Mouse (Mus musculus): ENCODE results near the gene Bsn.
A peak's percentile ranks its signal among the peaks of the same experiment; 100 is the strongest.
"Not testable (repeated sequence)": the region's sequence is repeated elsewhere in the genome, so short reads cannot be mapped to it uniquely, and the experiment has no call there.

The Bsn gene

GRCm38 (mm10) chr9:108149817-108150216 lies 40.4 kb downstream of the Bsn start:
- no peak for DNase-seq (ENCODE audit: low spot score in 2 of 2)

GRCm38 (mm10) chr9:108147606-108148005 lies 42.6 kb downstream of the Bsn start:
- no peak for DNase-seq (ENCODE audit: low spot score in 2 of 2)

GRCm38 (mm10) chr9:108146451-108146850 lies 43.7 kb downstream of the Bsn start:
- DNase-seq (ENCODE audit: low spot score in 2 of 2): peak in 1 of 2 experiments; percentile 40

DNA sequence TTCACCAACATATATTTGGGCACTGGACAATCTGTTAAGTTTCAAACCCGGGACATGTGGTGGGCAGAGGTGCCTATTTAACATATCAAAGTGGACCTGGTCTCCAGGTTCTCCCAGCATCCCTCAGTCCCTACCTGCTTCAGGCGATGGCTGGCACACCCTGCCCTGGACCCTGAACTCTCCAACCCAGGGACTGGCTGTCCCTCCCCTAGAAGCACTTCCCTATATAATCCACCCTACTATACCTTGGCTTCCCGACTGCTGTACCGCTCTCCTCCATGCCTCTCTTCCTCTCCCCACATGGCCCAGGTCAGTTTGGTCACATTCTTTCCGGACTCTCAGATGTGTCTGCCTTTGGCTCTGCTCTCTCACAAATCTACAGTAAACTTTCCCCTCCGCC lies 44.4 kb downstream of the Bsn start:
- no peak for DNase-seq (ENCODE audit: low spot score in 2 of 2)

GRCm38 (mm10) chr9:108144371-108145270 lies 45.6 kb downstream of the Bsn start:
- peak in 1 of 2 experiments; percentile 39 for DNase-seq (ENCODE audit: low spot score in 2 of 2)

DNA sequence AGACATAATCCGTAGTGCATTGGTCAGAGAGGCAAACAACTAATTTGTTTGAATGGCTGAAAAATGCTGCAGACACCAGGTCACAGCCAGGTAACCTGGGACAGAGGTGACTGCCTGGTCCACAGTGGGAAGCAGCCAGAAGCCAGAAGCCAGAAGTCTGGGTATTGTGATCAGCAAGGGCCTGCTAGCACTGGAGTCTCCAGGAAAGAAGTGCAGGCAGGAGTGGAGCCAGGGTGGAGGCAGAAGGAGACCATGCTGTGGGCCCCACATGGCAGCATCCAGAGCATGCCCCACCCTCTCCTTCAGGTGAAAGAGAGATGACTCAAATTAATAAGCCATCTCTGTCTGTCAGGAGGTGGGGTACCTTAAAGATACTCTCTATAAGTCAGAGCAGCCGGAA lies 46.7 kb downstream of the Bsn start:
- no peak for DNase-seq (ENCODE audit: low spot score in 2 of 2)

DNA sequence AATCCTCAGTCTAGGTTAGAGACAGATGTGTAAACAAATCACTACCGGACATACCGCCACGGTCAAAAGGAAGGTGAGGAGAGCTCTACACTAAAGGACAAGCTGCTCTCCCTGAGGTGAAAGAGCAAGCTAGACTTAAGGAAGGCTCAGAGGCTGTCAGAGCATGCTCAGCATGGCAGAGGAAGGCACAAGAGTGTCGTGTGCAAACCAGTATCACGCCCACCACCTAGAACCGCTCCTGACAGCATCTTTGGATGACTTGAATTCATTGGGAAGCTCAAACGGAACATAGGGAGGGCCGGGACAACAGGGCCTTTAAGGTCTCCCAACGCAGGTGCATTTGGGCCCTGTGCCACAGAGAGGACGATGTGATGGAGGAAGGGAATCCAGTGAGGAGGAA lies 48.8 kb downstream of the Bsn start:
- no peak for DNase-seq (ENCODE audit: low spot score in 2 of 2)

DNA sequence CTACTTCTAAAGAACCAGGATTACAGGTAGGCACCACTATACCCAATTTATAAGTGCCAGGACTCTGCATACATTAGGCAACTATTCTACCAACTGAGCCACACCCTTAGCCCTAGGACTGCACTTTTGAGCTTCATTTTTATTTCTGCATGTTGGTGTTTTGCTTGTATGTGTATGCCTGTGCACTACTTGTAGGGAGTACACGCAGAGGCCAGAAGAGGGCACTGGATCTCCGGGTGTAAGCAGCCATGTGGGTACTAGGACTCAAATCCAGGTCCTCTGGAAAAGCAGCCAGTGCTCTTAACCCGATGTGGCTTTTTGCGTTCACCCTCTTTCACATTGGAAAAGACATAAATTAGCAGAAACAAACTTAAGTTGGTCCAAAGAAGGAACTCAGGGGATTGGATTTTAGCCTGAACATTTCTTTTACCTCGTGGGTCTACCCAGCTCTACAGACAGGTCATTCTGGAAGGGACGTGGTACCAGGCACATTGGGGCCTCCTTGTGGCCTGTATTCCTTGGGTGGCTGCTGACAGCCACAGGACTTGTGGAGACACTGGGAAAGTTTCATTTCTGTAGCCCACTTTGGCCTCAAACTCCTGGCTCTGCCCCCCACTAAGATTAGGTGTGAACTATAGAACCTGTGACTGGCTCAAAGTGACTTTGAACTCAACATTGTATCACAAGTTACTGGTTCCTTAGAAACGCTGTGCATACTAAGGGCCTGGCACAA lies 50.1 kb downstream of the Bsn start:
- no peak for DNase-seq (ENCODE audit: low spot score in 2 of 2)

GRCm38 (mm10) chr9:108139169-108139962 lies 50.8 kb downstream of the Bsn start:
- no peak for DNase-seq (ENCODE audit: low spot score in 2 of 2)

GRCm38 (mm10) chr9:108138118-108138517 lies 52.1 kb downstream of the Bsn start:
- DNase-seq (ENCODE audit: low spot score in 2 of 2): no peak

DNA sequence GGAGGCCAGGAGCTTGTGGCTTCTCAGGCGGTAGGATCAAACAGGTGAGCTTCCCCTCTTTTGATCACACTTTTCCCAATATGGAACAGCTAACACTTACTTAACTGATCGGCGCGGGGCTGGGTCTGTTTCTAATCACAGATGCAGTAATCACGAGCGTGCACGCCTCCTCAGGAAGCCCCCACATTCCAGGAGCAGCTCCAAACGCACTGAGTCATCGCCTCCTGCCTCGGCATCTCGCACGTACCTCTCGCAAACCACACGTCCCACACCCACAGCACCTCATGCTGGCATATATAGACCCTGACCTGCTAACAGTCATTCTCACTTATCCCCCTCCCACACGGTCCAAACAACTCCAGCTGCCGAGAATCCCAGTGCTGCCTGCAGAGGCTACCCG lies 52.7 kb downstream of the Bsn start:
- DNase-seq (ENCODE audit: low spot score in 2 of 2): no peak

DNA sequence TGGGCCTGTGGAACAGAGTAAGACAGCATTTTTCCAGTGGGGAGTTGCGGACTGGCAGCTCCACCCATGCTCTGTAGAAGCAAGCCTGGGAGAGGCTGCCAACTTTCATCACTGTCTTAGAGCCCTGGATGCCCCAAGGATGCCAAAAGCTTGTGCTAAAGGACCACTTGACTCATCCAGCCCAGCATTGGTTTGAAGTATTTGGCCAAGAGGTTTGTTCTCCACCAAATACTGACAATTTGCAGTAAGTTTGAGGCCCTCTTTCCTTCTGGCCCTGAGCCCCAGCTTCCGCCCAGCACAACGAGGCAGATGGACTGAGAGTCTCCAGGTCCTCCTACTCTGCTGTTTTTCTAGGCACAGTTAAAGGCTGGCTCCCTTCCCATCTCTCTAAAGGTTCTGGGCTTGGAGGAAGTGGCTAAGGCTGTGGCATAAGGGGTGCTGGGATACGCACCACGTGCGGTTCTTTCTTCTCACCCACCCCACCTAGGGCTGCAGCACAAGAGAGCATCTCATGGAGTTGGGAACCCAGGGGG lies 53.2 kb downstream of the Bsn start:
- DNase-seq (ENCODE audit: low spot score in 2 of 2): no peak

GRCm38 (mm10) chr9:108136225-108136624 lies 54.0 kb downstream of the Bsn start:
- DNase-seq (ENCODE audit: low spot score in 2 of 2): peak in 1 of 2 experiments; percentile 62

DNA sequence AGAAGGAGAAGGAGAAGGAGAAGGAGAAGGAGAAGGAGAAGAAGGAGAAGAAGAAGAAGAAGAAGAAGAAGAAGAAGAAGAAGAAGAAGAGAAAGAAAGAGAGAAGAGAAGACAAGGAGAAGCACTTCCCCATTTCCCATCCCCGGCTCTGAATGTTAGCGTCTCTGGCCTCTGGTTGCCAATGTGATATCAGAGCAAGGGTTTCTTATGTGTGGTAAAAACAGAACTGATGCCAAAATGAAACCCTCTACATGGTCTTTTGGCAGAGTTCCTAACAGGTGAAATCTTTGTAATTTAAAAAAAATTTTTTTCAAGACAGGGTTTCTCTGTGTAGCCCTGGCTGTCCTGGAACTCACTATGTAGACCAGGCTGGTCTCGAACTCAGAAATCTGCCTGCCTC lies 54.5 kb downstream of the Bsn start:
- not testable (repeated sequence) for DNase-seq (ENCODE audit: low spot score in 2 of 2)

DNA sequence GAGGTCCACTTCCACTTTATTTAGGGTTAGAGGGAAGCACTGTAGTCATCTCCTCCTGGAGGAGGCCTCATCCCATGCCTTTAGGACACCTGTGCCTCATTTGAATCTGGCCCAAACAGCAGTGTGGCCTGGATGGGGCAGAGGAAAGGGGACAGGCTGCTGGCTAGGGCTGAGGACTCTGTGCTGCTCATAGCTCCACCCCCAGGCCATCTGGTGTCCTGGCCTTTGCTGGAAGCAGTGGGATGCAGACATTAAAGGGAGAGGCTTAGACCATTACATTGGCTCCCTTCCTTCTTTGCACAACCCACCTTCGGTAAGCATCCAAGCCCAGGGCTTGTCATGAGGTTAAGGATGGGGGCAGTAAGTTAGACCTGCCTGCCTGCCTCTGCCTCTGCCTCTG lies 56.7 kb downstream of the Bsn start:
- no peak for DNase-seq (ENCODE audit: low spot score in 2 of 2)

DNA sequence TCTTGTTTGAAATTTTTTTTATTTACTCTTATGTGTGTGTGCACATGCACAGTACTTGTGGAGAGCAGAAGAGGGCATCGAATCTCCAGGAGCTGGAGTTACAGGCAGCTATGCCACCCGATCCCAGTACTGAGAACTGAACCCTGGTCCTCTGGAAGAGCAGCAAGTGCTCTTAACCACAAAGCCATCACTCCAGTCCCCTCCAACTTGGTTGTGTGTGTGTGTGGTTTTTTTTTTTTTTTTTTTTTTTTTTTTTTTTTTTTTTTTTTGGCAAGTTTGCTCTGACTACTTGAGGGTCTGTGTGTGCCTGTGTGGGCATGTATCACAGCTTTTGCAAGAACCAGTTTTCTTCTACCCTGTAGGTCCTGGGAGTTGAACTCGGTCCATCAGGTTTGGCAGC lies 57.8 kb downstream of the Bsn start:
- no peak for DNase-seq (ENCODE audit: low spot score in 2 of 2)

- no peak for DNase-seq (ENCODE audit: low spot score in 2 of 2)
Measured at GRCm38 (mm10) chr9:108131502-108131901, 58.7 kb downstream of the Bsn start.

- no peak for DNase-seq (ENCODE audit: low spot score in 2 of 2)
Measured at GRCm38 (mm10) chr9:108129042-108129948, 60.9 kb downstream of the Bsn start.

DNA sequence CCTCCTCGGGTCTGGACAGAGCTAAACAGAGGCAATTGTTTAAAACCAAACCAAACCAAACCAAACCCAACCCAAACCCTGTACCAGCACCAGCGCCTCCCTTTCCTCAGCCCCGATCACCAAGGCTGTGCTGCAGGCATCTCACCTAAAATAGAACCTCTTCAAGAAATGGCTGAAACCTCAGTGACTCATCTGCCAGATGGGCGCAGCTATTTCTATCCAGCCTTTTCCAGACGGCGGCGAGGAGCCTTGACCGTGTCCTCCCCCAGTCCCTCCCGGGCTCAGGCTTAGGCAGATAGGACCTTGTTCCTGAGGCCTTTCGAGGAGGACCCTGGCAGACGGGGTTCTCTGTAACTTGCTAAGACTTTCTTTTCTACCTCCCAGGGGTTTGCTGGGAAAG lies 61.9 kb downstream of the Bsn start:
- no peak for DNase-seq (ENCODE audit: low spot score in 2 of 2)

- no peak for DNase-seq (ENCODE audit: low spot score in 2 of 2)
Measured at GRCm38 (mm10) chr9:108126436-108127180, 63.6 kb downstream of the Bsn start.

Measured in spleen, postnatal 10 days (tissue).